In genomic region chr8:107114150-107115007, GRCm38 (mm10) we compare ENCODE assay signal across 9 mouse cellular contexts. TPM values are rescaled to one million over a fixed set of nuclear protein-coding genes. Genes with fewer than 3 reads are reported as not detected.
DNase-seq lines count a peak whose midpoint lies in the region; ATAC-seq and TF ChIP-seq lines count a peak whose summit lies in the region.
"Had no signal": no experiment of that assay in that cellular context is flagged by ENCODE, and none has a peak within 500 bp of the region (broad histone marks: within the 10 kb centered on the region; RNA-seq: fewer than 3 reads in every experiment).

No protein-coding gene starts in this region.

- H3K9ac ChIP-seq in heart, embryonic 14.5 days (ENCODE audit: low read length) = peak overlapping the region; percentile 51
- H3K9ac ChIP-seq in liver, embryonic 14.5 days (replicated peaks) = no peak overlapping the region

- DNase-seq in layer of hippocampus, adult 18-20 months (ENCODE audit: low spot score in 2 of 2) = peak; percentile 44 to 61
- no peak for DNase-seq in layer of hippocampus, postnatal 10 days (ENCODE audit: low spot score in 2 of 2)
- DNase-seq in G1E (ENCODE audit: low spot score) = peak; percentile 24
- DNase-seq in liver, embryonic 14.5 days (ENCODE audit: low read depth in 3 of 3, low spot score in 3 of 3) = no peak
- no peak for DNase-seq in ovary, postnatal 36 days (ENCODE audit: low spot score)
- no peak for DNase-seq in cerebellum, adult 11 months
- DNase-seq in embryo, embryonic 11 days = no peak

- peak overlapping the region; percentile 56; the same call in 1 of the 2 replicates for H3K4me3 ChIP-seq in G1E (ENCODE audit: low read depth, low read length)
- no peak overlapping the region; a peak in 2 of 4 replicates for H3K4me3 ChIP-seq in heart, embryonic 14.5 days (ENCODE audit: control insufficient read depth in 1 of 2, insufficient read depth in 1 of 2, low read depth in 1 of 2, low read length in 2 of 2)
- H3K4me3 ChIP-seq in liver, embryonic 14.5 days (ENCODE audit: insufficient read depth in 1 of 2, low read depth in 2 of 2, low read length in 2 of 2) = no peak overlapping the region

- peak overlapping the region; percentile 7 to 35; a peak in 3 of 4 replicates for H3K27ac ChIP-seq in heart, embryonic 14.5 days (replicated peaks in 1 of 2; ENCODE audit: control insufficient read depth in 1 of 2, insufficient read depth in 1 of 2, low read depth in 2 of 2, low read length in 2 of 2)
- no peak overlapping the region for H3K27ac ChIP-seq in liver, embryonic 14.5 days

- H3K4me2 ChIP-seq in heart, embryonic 14.5 days (ENCODE audit: low read length) = peak overlapping the region; percentile 57
- peak overlapping the region; percentile 37 for H3K4me2 ChIP-seq in liver, embryonic 14.5 days (ENCODE audit: low read depth)

- no peak for TF ChIP-seq EP300 in liver, embryonic 14.5 days (IDR thresholded peaks at IDR 0.05; ENCODE audit: low read depth)

- no peaks in the 10 kb centered on the region for H3K9me3 ChIP-seq in G1E (replicated peaks)
- no peaks in the 10 kb centered on the region for H3K9me3 ChIP-seq in heart, embryonic 14.5 days (ENCODE audit: control insufficient read depth, low read length)
- no peaks in the 10 kb centered on the region for H3K9me3 ChIP-seq in liver, embryonic 14.5 days (ENCODE audit: control insufficient read depth, low read length)

- peaks cover under 1% of the 10 kb centered on the region; the same call in 1 of the 2 replicates for H3K27me3 ChIP-seq in G1E (ENCODE audit: insufficient read depth, low read length)
- H3K27me3 ChIP-seq in heart, embryonic 14.5 days (ENCODE audit: control insufficient read depth, insufficient read depth, low read length) = no peaks in the 10 kb centered on the region
- no peaks in the 10 kb centered on the region for H3K27me3 ChIP-seq in liver, embryonic 14.5 days (ENCODE audit: control insufficient read depth, insufficient read depth, low read length)

- TF ChIP-seq CTCF in G1E (IDR thresholded peaks at IDR 0.05; ENCODE audit: low read depth, low read length) = no peak
- TF ChIP-seq CTCF in liver, embryonic 14.5 days (IDR thresholded peaks at IDR 0.05; ENCODE audit: low read depth) = no peak

- ATAC-seq in G1E (ENCODE audit: extremely low read depth, insufficient number of reproducible peaks, low FRiP score, poor library complexity, severe bottlenecking) = peak; percentile 55
- peak; percentile 28; the same call in 1 of the 2 replicates for ATAC-seq in heart, embryonic 14.5 days (ENCODE audit: insufficient number of reproducible peaks, insufficient read depth, low FRiP score, low read depth)
- no peak for ATAC-seq in liver, embryonic 14.5 days (ENCODE audit: insufficient read depth)

- 31% methylated on average over 19 of the region's 19 CpGs for WGBS in heart, embryonic 14.5 days
- 23% methylated on average over 19 of the region's 19 CpGs for WGBS in liver, embryonic 14.5 days (ENCODE audit: insufficient replicate concordance)

- peaks cover 42% of the 10 kb centered on the region for H3K4me1 ChIP-seq in G1E (ENCODE audit: insufficient read depth, low read depth, low read length)
- H3K4me1 ChIP-seq in heart, embryonic 14.5 days (ENCODE audit: control insufficient read depth in 2 of 2, insufficient read depth in 2 of 2, low read length in 2 of 2) = peaks cover 15 to 25% of the 10 kb centered on the region in 2 experiments
- peaks cover 0 to 8% of the 10 kb centered on the region in 2 experiments; a peak in 3 of 4 replicates for H3K4me1 ChIP-seq in liver, embryonic 14.5 days (replicated peaks; ENCODE audit: control insufficient read depth in 2 of 2, insufficient read depth in 2 of 2, low read length in 1 of 2)

- no peaks in the 10 kb centered on the region for H3K36me3 ChIP-seq in G1E (replicated peaks)
- H3K36me3 ChIP-seq in heart, embryonic 14.5 days (ENCODE audit: control insufficient read depth, insufficient read depth, low read length) = no peaks in the 10 kb centered on the region
- no peaks in the 10 kb centered on the region for H3K36me3 ChIP-seq in liver, embryonic 14.5 days (replicated peaks; ENCODE audit: control insufficient read depth, insufficient read depth, low read depth)

RNA-seq across cellular contexts. Expression of gene Terf2, which starts 18.0 kb away (rescaled TPM):
- 10 to 100 TPM; 36.6 to 36.9 TPM for total RNA-seq in layer of hippocampus, adult 18-20 months (2021)
- total RNA-seq in layer of hippocampus, postnatal 10 days (2021) = 10 to 100 TPM; 36.0 to 36.6 TPM
- total RNA-seq in G1E (2014; fragmentation: Nextera tagmentation) (52.4 and 76.8 TPM in 2 replicates), G1E (2017) (24.0 and 28.6 TPM in 2 replicates)
- 24.9 and 25.8 TPM in 2 replicates for polyA plus RNA-seq in G1E (2012)
- 8.3 and 9.8 TPM in 2 replicates for polyA plus RNA-seq in heart, embryonic 14.5 days (2014; fragmentation: Nextera tagmentation; extraction: Ambion mirVana)
- 6.0 and 9.3 TPM in 2 replicates for polyA plus RNA-seq in liver, embryonic 14.5 days (2012; rRNA removed)
- 4.4 and 5.3 TPM in 2 replicates for polyA plus RNA-seq in liver, embryonic 14.5 days (2014; fragmentation: Nextera tagmentation; extraction: Ambion mirVana)

RNA-seq across cellular contexts. Expression of gene Cyb5b, which starts 36.1 kb away (rescaled TPM):
- total RNA-seq in layer of hippocampus, adult 18-20 months (2021) = 100 to 1,000 TPM; 106 to 113 TPM
- total RNA-seq in layer of hippocampus, postnatal 10 days (2021) = 100 to 1,000 TPM in 1 of 2 experiments, 10 to 100 TPM in 1; 97.0 to 102 TPM
- 72.5 and 82.1 TPM in 2 replicates for total RNA-seq in G1E (2014; fragmentation: Nextera tagmentation)
- 98.4 and 106 TPM in 2 replicates for total RNA-seq in G1E (2017)
- 23.6 and 29.9 TPM in 2 replicates for polyA plus RNA-seq in G1E (2012)
- polyA plus RNA-seq in heart, embryonic 14.5 days (2014; fragmentation: Nextera tagmentation; extraction: Ambion mirVana) = 65.6 and 71.9 TPM in 2 replicates
- 14.1 and 21.1 TPM in 2 replicates for polyA plus RNA-seq in liver, embryonic 14.5 days (2012; rRNA removed)
- polyA plus RNA-seq in liver, embryonic 14.5 days (2014; fragmentation: Nextera tagmentation; extraction: Ambion mirVana) = 25.4 and 25.6 TPM in 2 replicates

RNA-seq across cellular contexts. Expression of gene Tmed6, which starts 48.9 kb away (rescaled TPM):
- total RNA-seq in layer of hippocampus, adult 18-20 months (2021) = not detected
- not detected for total RNA-seq in layer of hippocampus, postnatal 10 days (2021)
- total RNA-seq in G1E (2014; fragmentation: Nextera tagmentation) (not detected in 2 replicates), G1E (2017) (not detected in 2 replicates)
- not detected in 2 replicates for polyA plus RNA-seq in G1E (2012)
- polyA plus RNA-seq in heart, embryonic 14.5 days (2014; fragmentation: Nextera tagmentation; extraction: Ambion mirVana) = not detected in 2 replicates
- 1.0 and 1.5 TPM in 2 replicates for polyA plus RNA-seq in liver, embryonic 14.5 days (2012; rRNA removed)
- polyA plus RNA-seq in liver, embryonic 14.5 days (2014; fragmentation: Nextera tagmentation; extraction: Ambion mirVana) = 3.7 and 3.8 TPM in 2 replicates
- total RNA-seq: neutrophil, adult 5-6 weeks had no signal

RNA-seq across cellular contexts. Expression of gene Nip7, which starts 57.7 kb away (rescaled TPM):
- 10 to 100 TPM; 40.5 to 45.3 TPM for total RNA-seq in layer of hippocampus, adult 18-20 months (2021)
- 10 to 100 TPM; 57.3 to 66.3 TPM for total RNA-seq in layer of hippocampus, postnatal 10 days (2021)
- 56.7 and 62.0 TPM in 2 replicates for total RNA-seq in G1E (2014; fragmentation: Nextera tagmentation)
- total RNA-seq in G1E (2017) = 35.5 and 39.7 TPM in 2 replicates
- polyA plus RNA-seq in G1E (2012) = 8.9 and 9.1 TPM in 2 replicates
- polyA plus RNA-seq in heart, embryonic 14.5 days (2014; fragmentation: Nextera tagmentation; extraction: Ambion mirVana) = 49.1 and 54.4 TPM in 2 replicates
- 8.6 and 28.8 TPM in 2 replicates for polyA plus RNA-seq in liver, embryonic 14.5 days (2012; rRNA removed)
- 48.5 and 55.8 TPM in 2 replicates for polyA plus RNA-seq in liver, embryonic 14.5 days (2014; fragmentation: Nextera tagmentation; extraction: Ambion mirVana)

RNA-seq across cellular contexts. Expression of gene Cog8, which starts 57.9 kb away (rescaled TPM):
- 10 to 100 TPM; 29.2 to 29.4 TPM for total RNA-seq in layer of hippocampus, adult 18-20 months (2021)
- 10 to 100 TPM; 24.9 to 27.8 TPM for total RNA-seq in layer of hippocampus, postnatal 10 days (2021)
- total RNA-seq in G1E (2014; fragmentation: Nextera tagmentation) (34.2 and 49.9 TPM in 2 replicates), G1E (2017) (29.4 and 31.1 TPM in 2 replicates)
- 24.6 and 26.5 TPM in 2 replicates for polyA plus RNA-seq in G1E (2012)
- polyA plus RNA-seq in heart, embryonic 14.5 days (2014; fragmentation: Nextera tagmentation; extraction: Ambion mirVana) = 26.5 and 27.1 TPM in 2 replicates
- polyA plus RNA-seq in liver, embryonic 14.5 days (2012; rRNA removed) = 12.2 and 14.8 TPM in 2 replicates
- polyA plus RNA-seq in liver, embryonic 14.5 days (2014; fragmentation: Nextera tagmentation; extraction: Ambion mirVana) = 16.8 and 18.6 TPM in 2 replicates

Comparison
In these comparisons a context has a peak if more than half of its experiments do, and no peak if none do; other contexts are left out.
1. DNase-seq: peak in layer of hippocampus, adult 18-20 months (2 of 2) and G1E (single experiment); none in layer of hippocampus, postnatal 10 days (0 of 2), liver, embryonic 14.5 days (0 of 3), ovary, postnatal 36 days (single experiment), cerebellum, adult 11 months (single experiment) and embryo, embryonic 11 days (single experiment).